Mouse (Mus musculus) brain, adult 2 months (tissue): ENCODE results near the gene Acvr1b.

Source experiments
- DNase-seq: peaks from one replicate; pipeline ENCODE4 v3.0.0; 2011; ENCODE audit warnings: low read depth, low spot score

Acvr1b gene

GRCm38 (mm10) chr15:101175131-101175460 is 1.2 kb downstream of the Acvr1b start:
- DNase-seq, result no peak

GRCm38 (mm10) chr15:101175613-101176283 is 1.9 kb downstream of the Acvr1b start:
- peak; percentile 56 for DNase-seq

- DNase-seq, result no peak
Observed at GRCm38 (mm10) chr15:101176284-101176680, 2.4 kb downstream of the Acvr1b start.

GRCm38 (mm10) chr15:101176795-101177691 is 3.2 kb downstream of the Acvr1b start:
- DNase-seq, result peak; percentile 69

- no peak for DNase-seq
Observed at GRCm38 (mm10) chr15:101180363-101181105, 6.7 kb downstream of the Acvr1b start.

GRCm38 (mm10) chr15:101181106-101181466 is 7.2 kb downstream of the Acvr1b start:
- no peak for DNase-seq

- DNase-seq, result no peak
Observed at GRCm38 (mm10) chr15:101181500-101181899, 7.6 kb downstream of the Acvr1b start.

- no peak for DNase-seq
Observed at GRCm38 (mm10) chr15:101182676-101183075, 8.8 kb downstream of the Acvr1b start.

GRCm38 (mm10) chr15:101184300-101184699 is 10.4 kb downstream of the Acvr1b start:
- no peak for DNase-seq

GRCm38 (mm10) chr15:101185549-101185948 is 11.7 kb downstream of the Acvr1b start:
- DNase-seq, result no peak

- DNase-seq, result no peak
Observed at GRCm38 (mm10) chr15:101187907-101188306, 14.0 kb downstream of the Acvr1b start.

- DNase-seq, result no peak
Observed at GRCm38 (mm10) chr15:101189981-101190761, 16.3 kb downstream of the Acvr1b start.

- DNase-seq, result no peak
Observed at GRCm38 (mm10) chr15:101190762-101191150, 16.9 kb downstream of the Acvr1b start.

GRCm38 (mm10) chr15:101191459-101192259 is 17.8 kb downstream of the Acvr1b start:
- DNase-seq, result peak; percentile 73

- peak; percentile 68 for DNase-seq
Observed at GRCm38 (mm10) chr15:101192260-101192640, 18.4 kb downstream of the Acvr1b start.

- no peak for DNase-seq
Observed at GRCm38 (mm10) chr15:101192651-101193050, 18.8 kb downstream of the Acvr1b start.

GRCm38 (mm10) chr15:101193971-101194370 is 20.1 kb downstream of the Acvr1b start:
- no peak for DNase-seq

- DNase-seq, result no peak
Observed at GRCm38 (mm10) chr15:101194951-101195823, 21.3 kb downstream of the Acvr1b start.

- DNase-seq, result no peak
Observed at GRCm38 (mm10) chr15:101196079-101196795, 22.4 kb downstream of the Acvr1b start.
